Mouse (Mus musculus) cerebellum, postnatal 4 days (tissue): ENCODE measurements around the gene Tspyl4.
"Not testable (repeated sequence)": the region's sequence is repeated elsewhere in the genome, so short reads cannot be mapped to it uniquely, and the experiment has no call there.

ENCODE experiments used
- DNase-seq, 2 experiments: peaks; one replicate each; pipeline ENCODE4 v3.0.0; 2022; ENCODE audit warnings: low spot score in 2 of 2, mixed read lengths in 1 of 2

Gene Tspyl4

GRCm38 (mm10) chr10:34297299-34297979, at the start of gene Tspyl4:
Gene Tspyl4, plus strand, starts transcription at chr10:34297442.
- peak; percentile 77 to 88 for DNase-seq

GRCm38 (mm10) chr10:34247757-34248156, 49.5 kb upstream of the Tspyl4 start:
- DNase-seq: no peak

- no peak for DNase-seq
Observed at GRCm38 (mm10) chr10:34249594-34249993, 47.6 kb upstream of the Tspyl4 start.

- not testable (repeated sequence) for DNase-seq
Observed at GRCm38 (mm10) chr10:34252833-34253232, 44.4 kb upstream of the Tspyl4 start.

- no peak for DNase-seq
Observed at GRCm38 (mm10) chr10:34265106-34265505, 32.1 kb upstream of the Tspyl4 start.

- DNase-seq: no peak
Observed at GRCm38 (mm10) chr10:34267312-34268070, 29.8 kb upstream of the Tspyl4 start.

GRCm38 (mm10) chr10:34271681-34272080, 25.6 kb upstream of the Tspyl4 start:
- DNase-seq: no peak

GRCm38 (mm10) chr10:34280591-34281175, 16.6 kb upstream of the Tspyl4 start:
- peak in 1 of 2 experiments; percentile 19 for DNase-seq

GRCm38 (mm10) chr10:34281211-34281961, 15.9 kb upstream of the Tspyl4 start:
- no peak for DNase-seq

- DNase-seq: peak; percentile 94 to 97
Observed at GRCm38 (mm10) chr10:34281962-34282388, 15.3 kb upstream of the Tspyl4 start, which contains the start of gene Tspyl1. Gene Tspyl1, plus strand, starts transcription at chr10:34282190.

GRCm38 (mm10) chr10:34282420-34283238, 14.6 kb upstream of the Tspyl4 start:
- DNase-seq: peak; percentile 38 to 45

GRCm38 (mm10) chr10:34296911-34297298, 337 bp upstream of the Tspyl4 start:
- no peak for DNase-seq

GRCm38 (mm10) chr10:34297980-34298753, 925 bp downstream of the Tspyl4 start:
- no peak for DNase-seq

- DNase-seq: no peak
Observed at GRCm38 (mm10) chr10:34300368-34300767, 3.1 kb downstream of the Tspyl4 start.

GRCm38 (mm10) chr10:34307070-34307469, 9.8 kb downstream of the Tspyl4 start:
- no peak for DNase-seq

- DNase-seq: no peak
Observed at GRCm38 (mm10) chr10:34309915-34310685, 12.9 kb downstream of the Tspyl4 start.

- DNase-seq: no peak
Observed at GRCm38 (mm10) chr10:34312536-34312935, 15.3 kb downstream of the Tspyl4 start.

GRCm38 (mm10) chr10:34316571-34317216, 19.5 kb downstream of the Tspyl4 start:
- peak; percentile 25 to 61 for DNase-seq

GRCm38 (mm10) chr10:34317217-34317606, 20.0 kb downstream of the Tspyl4 start:
- no peak for DNase-seq
